Mouse (Mus musculus): Measurements from ENCODE around the gene Mettl24. TPM values are rescaled to one million over a fixed set of nuclear protein-coding genes. Genes with fewer than 3 reads are reported as not detected.

The Mettl24 gene
- total RNA-seq (2021) = 6.5 and 6.6 TPM in 2 replicates
- long read RNA-seq, experiment 1, transcript Mettl24-201 (5 exons, 1,529 nt) = major isoform, 12 of 18 reads
- long read RNA-seq, experiment 1, partial matches to known transcripts = 0 of 18 reads
- long read RNA-seq, experiment 1, other reads (novel, unspliced or antisense) = 6 of 18 reads
- long read RNA-seq, experiment 2, partial matches to known transcripts = 4 of 10 reads
- long read RNA-seq, experiment 2, other reads (novel, unspliced or antisense) = 2 of 10 reads

DNA sequence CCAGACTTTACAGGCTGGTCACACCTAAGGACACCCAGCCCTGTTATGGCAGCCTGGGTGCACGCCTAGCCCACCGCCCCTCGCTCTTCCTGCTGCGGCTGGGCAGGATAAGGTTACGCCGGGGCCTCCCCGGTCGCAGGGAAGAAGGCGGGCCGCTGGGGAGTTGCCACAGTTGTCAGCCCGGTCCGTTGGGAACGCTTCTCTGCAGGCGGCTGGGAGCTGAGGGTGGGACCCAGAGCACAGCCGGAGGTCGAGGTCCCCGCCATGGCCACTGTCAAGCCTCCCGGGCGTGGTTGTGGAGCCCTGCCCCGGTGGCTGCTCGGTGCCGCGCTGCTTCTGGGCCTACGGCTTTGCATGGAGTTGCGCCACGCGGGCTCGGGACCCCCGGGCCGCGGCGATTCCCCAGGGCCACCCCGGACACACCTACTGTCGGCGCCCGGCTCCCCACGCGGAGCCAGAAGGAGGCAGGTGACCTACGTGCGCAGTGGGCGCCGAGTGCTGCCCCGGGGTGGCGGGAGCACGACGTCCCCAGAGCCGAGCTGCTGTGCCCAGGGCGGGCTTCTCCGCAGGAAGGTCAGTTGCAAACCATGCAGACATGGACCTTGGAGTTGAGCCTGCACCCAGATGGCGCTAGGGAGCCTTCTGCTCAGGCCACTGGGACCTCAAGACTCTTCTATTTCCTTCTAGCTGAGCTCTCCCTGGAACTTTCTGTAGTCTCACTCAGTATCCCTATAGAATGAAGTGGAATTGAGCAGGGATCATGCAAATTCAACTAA, at the start of gene Mettl24:
Mettl24 (plus strand) TSS at position 191 of the 776 bp plus-strand sequence.
- DNase-seq = peak; percentile 89

DNA sequence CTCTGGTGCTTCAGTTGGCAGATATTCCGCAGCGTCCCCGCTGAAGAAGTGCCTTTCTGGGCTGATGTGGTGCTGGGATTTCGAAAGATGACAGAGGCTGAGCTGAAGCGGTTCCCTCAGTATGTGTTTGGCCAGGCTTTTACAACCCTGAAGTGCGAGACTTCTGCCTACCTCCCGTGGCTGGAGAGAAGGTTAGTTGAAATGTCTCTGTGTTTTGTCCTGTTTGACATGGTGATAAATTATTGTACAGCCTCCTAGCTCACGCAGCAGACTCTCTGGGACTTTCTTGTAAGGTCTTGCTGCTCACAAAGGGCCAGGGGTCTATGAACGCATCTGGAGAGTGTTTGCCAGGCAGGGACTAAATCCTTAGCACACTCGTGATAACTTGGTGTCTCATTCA, 45.8 kb upstream of the Mettl24 start:
- no peak for DNase-seq

DNA sequence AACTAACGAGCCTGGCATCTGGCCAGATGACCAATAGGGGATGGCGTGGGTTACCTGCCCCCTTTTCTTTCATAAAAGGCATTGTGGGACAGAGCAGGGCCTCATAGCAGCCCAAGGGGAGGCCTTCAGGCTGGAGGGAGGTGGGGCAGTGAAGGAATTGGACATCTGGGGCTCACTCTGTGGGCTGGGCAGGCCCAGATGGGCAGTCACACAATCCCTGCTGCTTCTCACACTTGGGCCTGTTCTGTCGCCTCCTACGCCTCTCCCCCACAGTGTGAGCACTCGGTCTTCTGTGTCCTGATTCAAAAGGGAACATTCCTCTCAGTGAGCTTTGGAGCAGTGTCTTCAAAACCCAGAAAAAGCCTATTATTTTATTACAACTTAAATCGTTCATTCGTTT, 44.8 kb upstream of the Mettl24 start:
- no peak for DNase-seq

DNA sequence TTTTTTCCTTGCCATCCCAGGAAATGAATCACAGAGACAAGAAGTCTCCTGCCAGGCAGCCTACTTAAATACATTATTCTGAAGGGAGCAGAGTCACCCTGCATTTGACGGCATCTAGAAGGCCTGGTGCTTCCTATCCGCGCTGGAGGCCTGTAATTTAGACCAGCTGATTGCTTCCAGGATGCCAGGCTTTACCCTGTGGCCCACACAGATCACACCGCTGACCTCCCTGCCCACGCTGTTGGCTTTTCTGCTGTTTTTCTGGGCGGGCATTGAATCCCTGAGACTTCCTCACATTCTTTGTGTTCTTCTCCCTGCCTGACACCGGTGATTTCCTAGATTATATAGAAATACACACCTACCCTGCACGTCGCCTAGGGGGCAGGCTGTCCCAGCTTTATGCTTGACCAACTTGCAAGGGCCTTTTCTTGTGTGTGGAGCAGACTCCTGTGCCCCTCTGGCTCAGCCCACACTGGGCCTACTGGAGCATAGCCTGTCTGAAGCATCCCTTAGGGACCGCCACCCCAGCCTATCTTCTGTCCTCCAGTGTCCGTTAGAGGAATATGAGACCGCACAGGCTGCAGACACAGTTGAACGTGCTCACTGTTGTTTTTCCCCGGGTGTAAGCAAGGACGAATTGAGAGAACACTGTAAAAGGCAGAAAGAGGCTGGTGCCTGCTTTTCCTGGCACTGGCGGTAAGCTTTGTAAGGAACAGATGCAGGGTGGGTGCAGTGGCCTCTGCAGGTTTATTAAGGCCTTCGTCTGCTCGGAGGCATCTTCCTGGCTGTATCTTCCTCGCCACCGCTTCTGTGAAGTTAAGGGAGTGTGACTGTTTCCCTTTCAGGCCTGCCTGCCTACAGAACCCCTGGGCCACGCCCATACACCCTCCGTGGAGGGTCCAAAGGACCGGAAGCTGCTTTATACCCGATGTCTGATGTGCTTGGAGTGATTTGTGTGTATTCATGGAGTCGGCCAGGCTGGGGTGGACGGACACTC, 44.0 kb upstream of the Mettl24 start:
- peak; percentile 18 for DNase-seq

DNA sequence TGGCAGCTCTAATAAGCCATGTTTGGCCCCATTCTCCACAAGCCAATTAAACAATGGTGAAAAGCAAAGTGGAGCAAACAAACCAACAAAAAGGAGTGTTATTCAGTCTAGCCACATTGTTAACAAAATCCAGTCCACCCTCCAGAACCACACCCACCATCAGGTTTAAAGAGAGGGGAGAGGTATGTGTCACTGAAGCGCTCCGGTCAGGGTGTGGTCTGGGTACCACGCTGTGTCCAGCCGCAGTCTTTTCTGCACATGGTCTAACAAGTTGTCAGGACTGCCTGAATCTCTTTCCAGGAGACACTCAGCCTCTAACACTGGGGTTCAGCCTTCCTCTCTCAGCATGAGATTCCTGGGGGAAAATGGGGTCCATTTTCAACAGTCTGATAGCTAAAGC, 42.7 kb upstream of the Mettl24 start:
- DNase-seq = no peak

DNA sequence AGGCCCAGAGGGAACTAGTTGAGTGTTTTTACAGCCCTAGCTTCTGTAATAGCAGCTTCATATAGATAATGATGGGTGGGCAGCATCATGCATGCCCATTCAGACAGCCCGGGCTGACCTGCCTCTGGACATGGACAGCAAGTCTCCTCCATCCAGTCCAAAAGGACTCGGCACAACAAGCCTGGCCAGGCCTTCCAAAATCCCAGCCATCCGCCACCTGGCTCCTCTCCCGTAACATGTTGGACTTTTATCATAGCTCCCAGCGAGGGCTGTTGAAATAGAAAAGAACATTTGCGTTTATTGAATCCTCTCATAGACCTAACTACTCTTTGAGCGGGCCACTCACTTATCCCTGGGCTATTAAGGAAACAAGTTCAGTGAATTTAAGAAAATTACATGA, 41.2 kb upstream of the Mettl24 start:
- DNase-seq = no peak

DNA sequence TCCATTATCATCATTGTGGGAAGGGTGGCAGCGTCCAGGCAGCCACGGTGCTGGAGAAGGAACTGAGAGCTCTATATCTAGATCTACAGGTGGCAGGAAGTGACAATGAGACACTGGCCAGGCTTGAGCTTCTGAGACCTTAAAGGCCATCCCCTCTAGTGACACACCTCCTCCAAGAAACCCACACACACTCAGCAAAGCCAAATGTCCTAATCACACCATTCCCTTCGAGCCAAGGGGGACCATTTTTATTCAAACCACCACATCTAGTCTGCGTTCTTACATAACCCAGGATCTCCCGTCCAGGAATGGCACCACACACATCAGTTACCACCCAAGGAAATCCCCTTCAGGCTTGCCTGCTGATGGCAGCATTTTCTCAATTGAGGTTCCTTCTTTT, 40.0 kb upstream of the Mettl24 start:
- no peak for DNase-seq

DNA sequence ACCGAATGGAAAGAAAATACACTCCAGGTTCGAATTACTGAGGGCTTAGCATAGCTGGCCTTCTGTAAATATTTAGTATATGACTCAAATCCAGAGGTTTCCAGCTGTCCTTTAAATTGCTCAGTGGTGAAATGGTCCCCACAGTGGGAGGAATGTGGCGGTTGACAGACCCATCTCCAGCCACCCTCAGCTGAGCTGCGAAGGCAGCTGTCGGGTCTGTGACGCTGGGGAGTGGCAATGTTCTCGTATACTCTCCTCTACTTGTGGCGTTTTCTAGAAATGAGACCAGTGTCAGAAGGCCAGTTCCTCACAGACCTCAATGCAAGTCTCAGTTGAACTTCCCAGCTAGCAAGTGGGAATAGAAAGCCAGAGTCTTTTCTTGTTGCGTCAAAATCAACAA, 38.6 kb upstream of the Mettl24 start:
- no peak for DNase-seq

DNA sequence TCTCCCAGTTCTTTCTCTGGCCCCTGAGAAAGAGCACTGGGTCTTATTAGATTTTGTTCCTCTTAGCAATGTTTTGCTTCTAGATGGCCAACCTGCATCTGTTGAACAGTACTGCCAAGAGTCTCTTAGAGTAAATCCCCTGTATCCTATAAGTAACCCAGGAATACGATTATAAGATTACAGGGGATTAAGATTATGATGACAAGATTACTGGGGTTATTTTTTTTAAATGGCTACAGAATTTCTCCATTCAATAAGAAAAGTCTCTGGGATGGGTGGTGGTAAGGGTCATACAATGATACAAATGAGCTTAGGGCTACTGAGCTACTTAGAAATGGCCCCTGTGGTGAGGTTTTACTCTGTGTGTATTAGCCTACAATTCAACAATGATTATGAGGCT, 37.7 kb upstream of the Mettl24 start:
- no peak for DNase-seq

DNA sequence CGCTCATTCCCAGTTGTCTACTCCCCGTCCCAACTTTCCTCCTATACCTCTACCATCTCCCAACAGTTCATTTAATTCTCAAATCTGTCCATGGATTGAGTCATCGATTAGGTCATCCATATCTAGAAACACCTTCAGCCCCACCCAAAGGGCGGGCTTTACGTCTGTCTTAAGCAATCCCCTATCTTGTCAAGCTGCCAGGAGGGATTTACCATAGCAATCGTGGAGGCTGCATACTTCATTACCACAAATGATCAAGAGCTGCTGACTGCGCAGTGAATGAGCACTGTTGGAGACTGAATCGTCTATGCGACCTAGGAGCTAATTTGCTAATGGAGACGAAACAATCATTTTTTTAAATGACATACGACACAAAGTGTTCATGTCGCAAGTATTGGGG, 34.3 kb upstream of the Mettl24 start:
- no peak for DNase-seq

DNA sequence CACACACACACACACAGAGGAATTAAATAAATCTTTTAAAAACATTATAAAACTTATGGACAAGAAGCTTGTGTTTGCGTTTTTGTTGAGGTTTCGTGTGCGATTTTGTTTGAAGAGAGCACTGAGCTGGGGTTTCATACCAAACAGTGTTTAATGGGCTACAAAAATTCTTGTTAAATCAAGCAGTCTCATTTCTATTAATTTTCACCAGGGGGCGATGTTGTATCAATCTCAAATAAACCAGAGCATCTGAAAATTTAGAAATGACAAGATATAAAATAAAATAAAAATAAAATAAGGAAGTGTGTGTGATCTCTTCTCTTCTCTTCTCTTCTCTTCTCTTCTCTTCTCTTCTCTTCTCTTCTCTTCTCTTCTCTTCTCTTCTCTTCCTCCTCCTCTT, 33.4 kb upstream of the Mettl24 start:
- DNase-seq = no peak

DNA sequence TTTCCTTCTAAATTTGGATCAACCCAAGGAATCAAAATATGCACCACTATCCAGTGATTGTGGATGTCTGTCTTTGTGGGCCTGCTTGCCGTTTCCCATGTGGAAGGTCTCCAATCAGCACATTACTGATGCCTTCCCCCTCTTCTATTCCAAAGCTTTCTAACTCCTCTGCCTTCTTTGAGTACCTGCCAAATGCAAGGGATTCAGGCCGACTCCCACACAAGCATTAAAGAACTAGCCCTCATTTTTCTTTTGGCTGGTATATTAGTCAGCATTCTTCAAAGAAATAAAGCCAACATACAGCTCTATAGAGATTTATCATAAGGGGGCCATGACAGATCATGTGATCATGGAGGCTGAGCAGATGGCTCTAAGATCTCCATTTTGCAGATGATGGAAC, 31.4 kb upstream of the Mettl24 start:
- DNase-seq = no peak

DNA sequence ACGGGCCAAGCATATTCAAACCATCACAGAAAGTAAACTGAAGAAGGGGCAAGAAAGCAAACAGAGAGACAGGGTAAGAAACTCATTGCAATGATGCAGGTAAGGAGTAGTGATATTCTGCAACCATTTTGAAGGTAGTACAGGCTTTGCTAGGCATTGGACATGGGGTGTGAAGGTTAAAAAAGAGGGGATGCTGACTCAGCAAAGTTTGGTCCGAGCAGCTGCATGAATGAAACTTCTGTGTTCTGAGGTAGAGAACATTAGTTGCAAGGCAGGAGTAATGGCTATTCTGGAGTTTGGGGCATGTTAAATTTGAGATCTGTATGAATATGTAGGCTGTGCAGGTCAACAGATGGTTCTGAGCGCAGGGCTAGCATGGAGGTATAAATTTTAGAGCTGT, 17.8 kb upstream of the Mettl24 start:
- no peak for DNase-seq

DNA sequence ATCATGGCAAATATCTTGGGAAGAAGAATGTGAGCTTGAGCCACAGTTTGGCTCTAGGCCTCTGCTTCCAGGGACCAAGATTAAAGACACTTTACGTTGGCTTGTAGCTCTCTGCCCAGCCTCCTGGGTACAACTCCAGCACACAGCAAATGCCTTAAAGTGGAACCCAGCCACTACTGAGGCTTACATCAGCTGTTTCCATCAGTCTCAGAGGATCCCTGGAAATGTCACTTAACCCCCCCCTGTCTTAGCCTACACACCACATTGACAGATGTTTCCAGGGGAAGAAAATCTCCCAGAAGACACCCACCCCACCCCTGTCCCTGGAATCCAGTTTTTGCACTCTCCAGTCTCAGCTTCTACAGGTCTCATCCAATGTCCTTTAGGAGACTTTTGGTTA, 16.1 kb upstream of the Mettl24 start:
- no peak for DNase-seq

DNA sequence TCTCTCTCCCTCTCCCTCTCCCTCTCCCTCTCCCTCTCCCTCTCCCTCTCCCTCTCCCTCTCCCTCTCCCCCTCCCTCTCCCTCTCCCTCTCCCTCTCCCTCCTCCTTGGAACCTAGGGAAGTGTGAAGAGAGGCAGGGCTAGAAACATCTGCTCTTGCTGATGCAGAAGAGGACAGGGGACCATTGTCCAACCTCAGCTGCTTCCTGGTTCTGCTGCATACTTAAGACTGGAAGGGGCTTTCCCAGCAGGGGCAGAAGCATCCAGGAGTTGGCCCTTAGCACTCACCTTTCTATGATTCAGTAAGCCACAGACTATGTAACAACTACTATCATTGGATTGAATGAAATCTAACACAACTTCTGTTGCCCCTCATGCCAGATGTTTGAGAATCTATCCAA, 14.4 kb upstream of the Mettl24 start:
- no peak for DNase-seq

DNA sequence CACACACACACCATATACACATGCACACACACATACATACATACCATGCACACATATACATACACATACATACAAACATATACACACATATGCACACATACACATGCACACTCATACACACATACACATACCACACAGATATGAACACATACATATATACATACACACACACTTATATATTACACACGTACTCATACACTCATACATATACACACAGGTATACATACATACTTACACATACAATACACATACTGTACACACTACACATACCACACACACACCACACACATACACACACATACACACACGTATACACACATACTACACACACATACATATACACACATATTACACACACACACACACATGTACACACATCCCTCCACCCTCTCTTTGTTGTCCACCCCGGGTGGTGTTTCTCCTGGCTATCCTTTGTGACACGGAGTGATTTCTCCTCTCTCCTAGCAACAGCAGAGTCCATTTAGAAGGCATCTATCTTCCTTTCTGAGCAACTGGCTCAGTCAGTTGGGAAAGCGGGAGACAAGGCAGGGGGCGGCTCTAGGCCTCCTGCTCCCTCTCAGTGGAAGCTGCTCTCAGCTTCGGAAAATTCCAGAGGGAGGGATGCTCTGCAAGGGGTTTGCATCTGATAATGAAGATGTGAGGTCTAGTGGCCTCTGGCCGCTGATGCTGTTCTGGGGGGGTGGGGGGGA, 10.3 kb upstream of the Mettl24 start:
- DNase-seq = no peak

DNA sequence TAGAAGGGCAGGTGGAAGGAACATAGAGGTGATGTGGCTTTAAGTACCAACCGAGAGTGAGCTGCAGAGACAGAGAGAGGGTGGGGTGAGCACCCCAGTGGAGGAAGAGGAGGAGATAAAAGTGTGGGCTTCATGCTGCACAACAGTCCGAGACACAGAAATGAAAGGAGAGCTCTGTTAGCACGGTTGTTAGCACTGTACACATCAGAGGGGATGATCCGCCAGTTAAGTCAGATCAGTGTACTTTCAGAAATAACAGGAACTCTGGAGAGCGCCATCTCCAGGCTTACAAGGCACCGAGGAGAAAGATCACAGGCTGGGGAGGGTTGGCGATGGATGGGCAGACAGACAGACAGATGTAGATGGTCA, 9.8 kb upstream of the Mettl24 start:
- DNase-seq = no peak

DNA sequence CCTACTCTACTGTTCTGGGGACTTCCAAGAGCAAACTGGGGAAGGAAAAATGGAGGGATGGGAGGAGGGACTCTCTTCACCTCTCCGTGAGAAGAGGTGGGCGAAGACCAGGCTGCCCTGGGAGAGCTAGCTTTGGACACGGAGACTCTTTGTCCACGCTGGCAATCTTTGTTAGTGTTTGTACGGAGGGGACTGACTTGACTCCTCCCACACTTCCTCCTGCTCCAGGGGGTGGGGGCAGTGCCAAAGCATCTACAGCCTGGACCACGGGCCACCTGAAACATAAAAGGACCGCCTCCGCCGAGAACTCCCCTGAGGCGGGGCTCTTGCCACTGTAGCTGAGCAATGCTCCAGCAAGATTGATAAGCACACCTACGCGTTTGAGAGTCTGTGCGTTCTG, 8.9 kb upstream of the Mettl24 start:
- DNase-seq = no peak

DNA sequence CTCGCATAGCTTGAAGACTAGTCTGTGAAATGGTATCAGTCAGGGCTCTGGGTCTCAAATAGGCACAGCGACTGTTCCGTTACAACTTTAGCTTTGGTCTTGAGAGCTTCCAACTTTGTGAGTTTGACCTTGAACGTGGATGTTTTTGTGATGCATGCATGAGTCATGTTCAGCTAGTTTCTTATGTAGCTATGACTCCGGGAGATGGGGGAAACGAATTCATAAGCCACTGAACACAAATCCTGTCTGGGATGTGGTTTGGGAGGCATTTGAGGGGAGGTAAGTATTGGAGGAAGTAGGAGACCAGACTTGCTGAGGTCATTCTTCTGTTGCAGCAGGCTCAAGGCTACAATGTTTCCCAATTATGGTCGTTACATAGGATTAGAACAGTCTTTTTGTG, 7.2 kb upstream of the Mettl24 start:
- DNase-seq = peak; percentile 21

DNA sequence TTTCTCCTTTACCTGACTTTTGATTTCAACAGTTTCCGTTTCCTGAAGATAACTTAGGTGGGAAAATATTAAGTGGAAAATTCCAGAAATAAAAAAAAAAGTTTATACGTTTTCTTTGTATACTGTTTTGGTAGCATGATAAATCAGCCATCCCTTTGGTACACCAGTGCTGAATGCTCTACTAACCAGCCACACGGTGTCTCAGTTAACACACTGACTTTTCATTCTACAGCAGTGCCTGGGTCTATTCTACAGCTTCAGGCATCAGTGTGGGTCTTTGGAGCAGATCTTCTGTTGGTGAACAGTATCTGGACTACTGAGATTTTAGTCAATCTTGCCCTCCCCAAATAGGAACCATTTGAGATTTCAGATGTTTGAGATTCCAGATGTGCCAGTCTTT, 4.6 kb upstream of the Mettl24 start:
- DNase-seq = no peak

DNA sequence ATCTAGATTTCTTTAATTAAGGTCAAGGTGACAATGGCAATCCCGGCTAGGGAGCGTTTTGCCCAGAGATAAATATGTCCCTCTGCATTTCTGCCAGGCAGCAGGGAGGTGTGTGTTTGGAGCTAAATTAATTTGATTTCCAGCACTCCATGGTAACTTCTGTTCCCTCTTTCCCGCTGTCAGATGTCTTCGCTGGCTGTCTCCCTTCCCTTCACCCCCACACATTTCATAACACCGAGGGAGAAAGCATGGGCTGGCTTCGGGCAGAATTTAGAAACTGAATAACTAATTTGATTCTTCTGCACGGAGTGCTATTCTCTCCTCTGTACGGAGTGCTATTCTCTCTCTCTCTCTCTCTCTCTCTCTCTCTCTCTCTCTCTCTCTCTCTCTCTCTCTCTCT, 612 bp upstream of the Mettl24 start:
- peak; percentile 24 for DNase-seq

DNA sequence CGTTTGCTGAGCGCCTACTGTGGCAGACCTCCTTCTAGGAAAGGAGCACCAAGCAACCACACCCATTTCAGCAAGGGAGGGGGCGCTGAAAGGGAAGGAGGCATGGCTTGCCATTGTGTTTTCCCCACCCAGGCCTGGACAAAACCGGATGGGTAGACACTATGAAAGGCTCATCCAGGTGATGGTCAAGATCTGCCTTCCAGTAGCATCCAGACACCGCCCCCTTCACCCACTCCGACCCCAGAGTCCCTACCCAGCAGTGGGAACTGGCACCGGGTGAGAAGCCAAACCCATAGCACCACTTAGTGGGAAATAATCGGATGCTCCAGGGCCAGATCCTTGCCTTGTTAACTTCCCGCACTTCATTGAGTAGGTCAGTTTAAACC, 779 bp downstream of the Mettl24 start:
- DNase-seq = no peak
